Mouse (Mus musculus): ENCODE measurements around the gene Il18rap. TPM values are rescaled to one million over a fixed set of nuclear protein-coding genes. Genes with fewer than 3 reads are reported as not detected.

Il18rap gene
- polyA plus RNA-seq, 1 experiment from 2014 or later, result 0.22 TPM

Other genes with a start within 250 kb of the Il18rap start
- 1.2 and 1.6 TPM in 2 replicates for gene Il1rl2, start 190.8 kb upstream of the Il18rap start, polyA plus RNA-seq (2014; fragmentation: Nextera tagmentation; extraction: Ambion mirVana)
- gene Il1rl1, start 85.8 kb upstream of the Il18rap start, polyA plus RNA-seq (2014; fragmentation: Nextera tagmentation; extraction: Ambion mirVana), result 0.08 and 0.36 TPM in 2 replicates
- gene Il18r1, start 49.8 kb upstream of the Il18rap start, polyA plus RNA-seq (2014; fragmentation: Nextera tagmentation; extraction: Ambion mirVana), result 0.08 TPM in 1 of 2 replicates, not detected in the other
- gene Slc9a4, start 64.7 kb downstream of the Il18rap start, polyA plus RNA-seq (2014; fragmentation: Nextera tagmentation; extraction: Ambion mirVana), result not detected in 2 replicates
- 0.06 TPM in 1 of 2 replicates, not detected in the other for gene Slc9a2, start 165.2 kb downstream of the Il18rap start, polyA plus RNA-seq (2014; fragmentation: Nextera tagmentation; extraction: Ambion mirVana)

Measured in hindbrain, embryonic 11.5 days (tissue).